Comparison of ENCODE assay signal across 14 mouse cellular contexts in the genomic region with DNA sequence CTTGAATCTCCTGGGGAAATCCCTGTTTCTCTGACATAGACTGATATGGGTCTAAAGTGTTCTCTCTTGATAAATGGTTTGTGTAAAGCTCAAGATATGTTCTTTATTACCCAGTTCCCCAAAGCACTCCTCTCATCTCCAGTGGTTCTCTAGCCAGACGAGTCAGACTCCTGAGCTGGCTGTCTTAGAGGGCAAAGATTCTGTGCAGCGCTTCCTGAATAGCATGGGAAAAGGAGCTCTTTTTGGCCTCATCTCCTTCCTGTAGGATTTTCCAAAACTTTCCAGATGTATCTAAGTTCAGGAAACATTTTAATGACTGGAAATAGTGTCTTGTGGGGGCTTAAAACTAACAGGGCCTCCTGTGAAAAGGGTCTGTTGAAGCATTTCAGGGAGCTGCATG.
DNase-seq lines count a peak whose midpoint lies in the region; ATAC-seq and TF ChIP-seq lines count a peak whose summit lies in the region.
"Had no signal": no experiment of that assay in that cellular context is flagged by ENCODE, and none has a peak within 500 bp of the region (broad histone marks: within the 10 kb centered on the region; RNA-seq: fewer than 3 reads in every experiment).

No protein-coding gene starts in this region.

- H3K4me2 ChIP-seq in kidney, embryonic 14.5 days (replicated peaks; ENCODE audit: low read depth, low read length): no peak overlapping the region
- no peak overlapping the region for H3K4me2 ChIP-seq in intestine, embryonic 15.5 days (replicated peaks)
- H3K4me2 ChIP-seq: forebrain, embryonic 12.5 days; hindbrain, embryonic 12.5 days had no signal

- 0 out of 2 replicates have a peak, but pooled peaks cover 4% of the 10 kb centered on the region for H3K9me3 ChIP-seq in kidney, embryonic 14.5 days (ENCODE audit: control insufficient read depth, low read length)
- no peaks in the 10 kb centered on the region for H3K9me3 ChIP-seq in intestine, embryonic 15.5 days

- WGBS in kidney, embryonic 14.5 days: 61% methylated on average over 2 of the region's 2 CpGs
- WGBS in intestine, embryonic 15.5 days: 42% methylated on average over 2 of the region's 2 CpGs

- intact Hi-C loops in gastrocnemius, adult 2 months (cut with DNase I): no loop called here
- intact Hi-C loops in left cerebral cortex, adult 2 months (cut with DNase I): no loop called here
- intact Hi-C loops in left cerebral cortex, postnatal 4 days (cut with DNase I): no loop called here

- H3K4me1 ChIP-seq in kidney, embryonic 14.5 days (ENCODE audit: control insufficient read depth, insufficient read depth, low read length): peaks cover 8% of the 10 kb centered on the region; the same call in 1 of the 2 replicates
- peaks cover 9% of the 10 kb centered on the region for H3K4me1 ChIP-seq in intestine, embryonic 15.5 days (replicated peaks)
- H3K4me1 ChIP-seq: forebrain, embryonic 12.5 days had no signal

- TF ChIP-seq CTCF in gastrocnemius, adult 2 months (IDR thresholded peaks at IDR 0.05): no peak
- TF ChIP-seq CTCF in left cerebral cortex, adult 2 months (IDR thresholded peaks at IDR 0.05): no peak

- peak overlapping the region; percentile 57 for H3K27ac ChIP-seq in gastrocnemius, adult 2 months
- H3K27ac ChIP-seq in kidney, embryonic 14.5 days (ENCODE audit: low read depth, low read length): peak overlapping the region; percentile 71; the same call in 1 of the 2 replicates
- 0 out of 2 replicates have a peak overlapping the region, but pooled peaks have one; percentile 3 for H3K27ac ChIP-seq in intestine, embryonic 15.5 days
- no peak overlapping the region for H3K27ac ChIP-seq in left cerebral cortex, adult 2 months
- H3K27ac ChIP-seq: forebrain, embryonic 12.5 days; hindbrain, embryonic 12.5 days had no signal

- no peaks in the 10 kb centered on the region for H3K27me3 ChIP-seq in kidney, embryonic 14.5 days (ENCODE audit: control insufficient read depth, insufficient read depth, low read length)
- no peaks in the 10 kb centered on the region for H3K27me3 ChIP-seq in intestine, embryonic 15.5 days (replicated peaks)
- H3K27me3 ChIP-seq: forebrain, embryonic 12.5 days; hindbrain, embryonic 12.5 days had no signal

- no peak overlapping the region for H3K9ac ChIP-seq in kidney, embryonic 14.5 days (ENCODE audit: low read depth, low read length)
- no peak overlapping the region for H3K9ac ChIP-seq in intestine, embryonic 15.5 days
- H3K9ac ChIP-seq: forebrain, embryonic 12.5 days; hindbrain, embryonic 12.5 days had no signal

- H3K4me3 ChIP-seq in gastrocnemius, adult 2 months: no peak overlapping the region
- no peak overlapping the region for H3K4me3 ChIP-seq in kidney, embryonic 14.5 days (ENCODE audit: low read length)
- no peak overlapping the region for H3K4me3 ChIP-seq in intestine, embryonic 15.5 days (replicated peaks)
- no peak overlapping the region for H3K4me3 ChIP-seq in left cerebral cortex, adult 2 months
- H3K4me3 ChIP-seq: forebrain, embryonic 12.5 days; hindbrain, embryonic 12.5 days; myocyte had no signal

- ATAC-seq in kidney, embryonic 14.5 days (ENCODE audit: low FRiP score, low TSS enrichment): no peak
- ATAC-seq in intestine, embryonic 15.5 days: no peak
- ATAC-seq: lung, postnatal 0 days had no signal

- DNase-seq in gastrocnemius, adult 2 months: no peak
- DNase-seq in gastrocnemius, adult 8-10 months (ENCODE audit: low spot score in 2 of 2): no peak
- no peak for DNase-seq in kidney, adult 11 months
- peak; percentile 37 for DNase-seq in NIH3T3 (ENCODE audit: low read depth)
- no peak for DNase-seq in left cerebral cortex, adult 2 months (ENCODE audit: extremely low spot score in 1 of 2, low spot score in 2 of 2)
- no peak for DNase-seq in left cerebral cortex, postnatal 4 days
- DNase-seq: adrenal gland, adult 2 months; cerebellum, adult 9-11 months had no signal

- H3K36me3 ChIP-seq in kidney, embryonic 14.5 days (ENCODE audit: control insufficient read depth, insufficient read depth, low read length): no peaks in the 10 kb centered on the region
- no peaks in the 10 kb centered on the region for H3K36me3 ChIP-seq in intestine, embryonic 15.5 days
- H3K36me3 ChIP-seq: forebrain, embryonic 12.5 days; hindbrain, embryonic 12.5 days had no signal
